Mouse (Mus musculus): ENCODE data around the gene Cntnap1.

- TF ChIP-seq CTCF (IDR thresholded peaks at IDR 0.05; ENCODE audit: borderline replicate concordance, insufficient read depth, low read depth, low read length) (no peak), POLR2A (IDR thresholded peaks at IDR 0.05; ENCODE audit: borderline replicate concordance, insufficient read depth, low read length) (no peak)
Measured at GRCm38 (mm10) chr11:101166357-101166756, 4.0 kb upstream of the Cntnap1 start.

Measured in cerebellum, adult 2 months (tissue).